Mouse (Mus musculus) spleen, adult 2 months (tissue): ENCODE measurements around the gene Pnkd.

Experiments used
- CTCF ChIP-seq: fragments of 200-500 bp; IDR thresholded peaks from 2 replicates; pipeline ENCODE4 v1.5.1; 2011; ENCODE audit warnings: mild to moderate bottlenecking, inconsistent platforms; ENCODE audit not compliant: insufficient read depth, insufficient read length, insufficient replicate concordance; ENCODE audit errors: extremely low read depth
- POLR2A ChIP-seq: fragments of 200-500 bp; IDR thresholded peaks from 2 replicates; pipeline ENCODE4 v1.6.1; 2011; ENCODE audit warnings: low read depth, low read length, inconsistent platforms

DNA sequence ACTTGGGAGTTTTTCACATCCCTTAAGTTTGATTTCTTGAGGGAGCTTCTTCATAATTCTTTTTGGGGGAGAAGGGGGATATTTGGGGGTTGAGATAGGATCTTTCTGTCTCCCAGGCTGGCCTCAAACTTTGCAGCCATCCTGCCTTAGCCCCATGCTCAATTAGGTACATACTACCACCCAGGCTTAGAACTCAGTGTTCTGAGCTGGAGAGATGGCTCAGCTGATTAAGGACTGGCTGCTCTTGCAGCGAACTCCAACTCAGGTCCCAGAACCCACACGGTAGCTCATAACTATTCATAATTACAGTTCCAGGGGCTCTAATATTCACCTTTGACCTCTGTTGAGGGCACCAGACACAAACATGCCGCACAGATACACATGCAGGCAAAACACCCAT, 49.9 kb downstream of the Pnkd start:
- TF ChIP-seq POLR2A (no peak), CTCF (no peak)
